Mouse (Mus musculus): ENCODE measurements around the gene Lsp1.

DNA sequence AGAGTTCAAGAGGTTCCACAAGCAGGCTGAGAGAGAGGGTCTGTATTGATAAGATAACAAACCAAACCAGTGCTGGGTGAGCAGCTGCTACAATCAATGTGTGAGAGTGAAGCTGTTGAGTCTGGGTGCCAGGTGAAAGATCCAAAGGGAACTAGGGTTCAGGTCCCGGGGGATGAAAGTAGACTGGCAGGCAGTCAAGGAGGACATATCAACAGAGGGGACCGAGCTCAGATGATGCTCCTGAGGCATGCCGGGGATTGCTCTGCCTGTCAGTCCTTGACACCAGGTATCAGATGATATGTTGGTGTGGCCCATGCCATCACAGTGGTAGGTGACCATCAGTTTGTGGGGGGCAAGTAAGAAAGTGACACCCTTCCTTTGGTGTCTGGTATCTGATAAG lies 3.8 kb upstream of the Lsp1 start:
- no peak for TF ChIP-seq MAFK (IDR thresholded peaks at IDR 0.05; ENCODE audit: insufficient read depth, low read depth, low read length)
- no peak for TF ChIP-seq ZNF384 (IDR thresholded peaks at IDR 0.05; ENCODE audit: low read depth, low read length)

Data from ES-E14 (cell line).